Mouse (Mus musculus) right cerebral cortex, adult 18-20 months (tissue): ENCODE data around the gene Hist3h2ba.

Source experiments
- DNase-seq: peaks from one replicate; pipeline ENCODE4 v3.0.0; 2022; ENCODE audit warnings: mixed read lengths

Hist3h2ba gene

GRCm38 (mm10) chr11:58965001-58965760 is 16.5 kb downstream of the Hist3h2ba start:
- no peak for DNase-seq

GRCm38 (mm10) chr11:58967346-58967745 is 18.6 kb downstream of the Hist3h2ba start:
- no peak for DNase-seq

GRCm38 (mm10) chr11:58968551-58968950 is 19.8 kb downstream of the Hist3h2ba start:
- DNase-seq, result no peak

- no peak for DNase-seq
Measured at GRCm38 (mm10) chr11:58969027-58969426, 20.3 kb downstream of the Hist3h2ba start.

GRCm38 (mm10) chr11:58969659-58970058 is 20.9 kb downstream of the Hist3h2ba start:
- no peak for DNase-seq

- DNase-seq, result no peak
Measured at GRCm38 (mm10) chr11:58970831-58971530, 22.3 kb downstream of the Hist3h2ba start.

- DNase-seq, result no peak
Measured at GRCm38 (mm10) chr11:58971796-58972195, 23.1 kb downstream of the Hist3h2ba start.

- no peak for DNase-seq
Measured at GRCm38 (mm10) chr11:58974414-58974813, 25.7 kb downstream of the Hist3h2ba start.

- no peak for DNase-seq
Measured at GRCm38 (mm10) chr11:58977150-58977549, 28.4 kb downstream of the Hist3h2ba start.

GRCm38 (mm10) chr11:58977607-58978026 is 28.9 kb downstream of the Hist3h2ba start:
- no peak for DNase-seq

- peak; percentile 78 for DNase-seq
Measured at GRCm38 (mm10) chr11:58978027-58978705, 29.4 kb downstream of the Hist3h2ba start, which contains the start of gene Trim11. Gene Trim11, plus strand, starts transcription at chr11:58978093.

- DNase-seq, result no peak
Measured at GRCm38 (mm10) chr11:58978706-58979030, 29.9 kb downstream of the Hist3h2ba start.

GRCm38 (mm10) chr11:58979183-58979582 is 30.5 kb downstream of the Hist3h2ba start:
- DNase-seq, result no peak

- DNase-seq, result no peak
Measured at GRCm38 (mm10) chr11:58979661-58980060, 30.9 kb downstream of the Hist3h2ba start.

GRCm38 (mm10) chr11:58980381-58980990 is 31.8 kb downstream of the Hist3h2ba start:
- no peak for DNase-seq

GRCm38 (mm10) chr11:58981541-58982447 is 33.1 kb downstream of the Hist3h2ba start:
- peak; percentile 85 for DNase-seq

- no peak for DNase-seq
Measured at GRCm38 (mm10) chr11:58982471-58983097, 33.9 kb downstream of the Hist3h2ba start.

- DNase-seq, result no peak
Measured at GRCm38 (mm10) chr11:58983691-58984341, 35.1 kb downstream of the Hist3h2ba start.

- DNase-seq, result no peak
Measured at GRCm38 (mm10) chr11:58984657-58985056, 35.9 kb downstream of the Hist3h2ba start.

- DNase-seq, result no peak
Measured at GRCm38 (mm10) chr11:58985299-58985917, 36.7 kb downstream of the Hist3h2ba start.

GRCm38 (mm10) chr11:58989166-58989565 is 40.4 kb downstream of the Hist3h2ba start:
- DNase-seq, result no peak
